Mouse (Mus musculus): Measurements from ENCODE around the gene Kif3b.
"Not testable (repeated sequence)": the region's sequence is repeated elsewhere in the genome, so short reads cannot be mapped to it uniquely, and the experiment has no call there.

The Kif3b gene

DNA sequence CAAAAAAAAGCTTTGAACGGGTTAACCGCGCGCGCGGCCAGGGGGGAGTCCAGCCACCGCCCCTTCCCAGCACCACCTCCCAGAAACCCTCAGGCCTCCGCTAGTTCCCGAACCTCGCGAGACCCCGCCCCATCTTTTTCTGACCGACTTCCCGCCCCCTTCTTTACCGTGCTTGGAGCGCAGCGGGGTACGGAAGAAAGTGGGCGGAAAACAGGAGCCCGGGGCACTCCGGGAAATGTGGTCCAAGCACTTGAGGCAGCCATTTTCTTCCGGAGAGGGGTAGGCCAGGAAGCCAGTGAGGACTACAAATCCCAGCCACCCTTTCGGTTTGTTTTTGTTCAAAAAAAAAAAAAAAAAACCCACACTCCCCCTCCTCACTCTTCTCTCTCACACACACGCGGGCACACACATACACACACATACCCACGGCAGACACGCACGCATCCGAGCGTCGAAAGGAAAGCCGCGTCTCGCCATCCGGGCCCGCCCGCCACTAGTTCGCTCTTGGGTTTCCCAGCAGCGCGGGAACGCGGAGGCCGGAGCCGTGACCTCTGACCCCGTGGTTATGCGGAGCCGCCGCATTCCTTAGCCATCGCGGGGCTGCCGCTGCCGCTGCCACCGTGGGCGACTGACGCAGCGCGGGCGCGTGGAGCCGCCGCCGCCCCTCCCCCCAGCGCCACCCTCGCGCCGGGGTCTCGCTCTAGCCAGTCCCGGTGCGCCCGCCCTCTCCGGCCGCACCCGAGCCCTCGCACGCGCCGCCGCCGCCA lies 54.4 kb downstream of the Kif3b start, which contains the start of gene Asxl1:
Asxl1 (plus strand) TSS at position 376 of the 767 bp plus-strand sequence.
- peak; percentile 99 for DNase-seq (ENCODE audit: low read depth, low spot score)

DNA sequence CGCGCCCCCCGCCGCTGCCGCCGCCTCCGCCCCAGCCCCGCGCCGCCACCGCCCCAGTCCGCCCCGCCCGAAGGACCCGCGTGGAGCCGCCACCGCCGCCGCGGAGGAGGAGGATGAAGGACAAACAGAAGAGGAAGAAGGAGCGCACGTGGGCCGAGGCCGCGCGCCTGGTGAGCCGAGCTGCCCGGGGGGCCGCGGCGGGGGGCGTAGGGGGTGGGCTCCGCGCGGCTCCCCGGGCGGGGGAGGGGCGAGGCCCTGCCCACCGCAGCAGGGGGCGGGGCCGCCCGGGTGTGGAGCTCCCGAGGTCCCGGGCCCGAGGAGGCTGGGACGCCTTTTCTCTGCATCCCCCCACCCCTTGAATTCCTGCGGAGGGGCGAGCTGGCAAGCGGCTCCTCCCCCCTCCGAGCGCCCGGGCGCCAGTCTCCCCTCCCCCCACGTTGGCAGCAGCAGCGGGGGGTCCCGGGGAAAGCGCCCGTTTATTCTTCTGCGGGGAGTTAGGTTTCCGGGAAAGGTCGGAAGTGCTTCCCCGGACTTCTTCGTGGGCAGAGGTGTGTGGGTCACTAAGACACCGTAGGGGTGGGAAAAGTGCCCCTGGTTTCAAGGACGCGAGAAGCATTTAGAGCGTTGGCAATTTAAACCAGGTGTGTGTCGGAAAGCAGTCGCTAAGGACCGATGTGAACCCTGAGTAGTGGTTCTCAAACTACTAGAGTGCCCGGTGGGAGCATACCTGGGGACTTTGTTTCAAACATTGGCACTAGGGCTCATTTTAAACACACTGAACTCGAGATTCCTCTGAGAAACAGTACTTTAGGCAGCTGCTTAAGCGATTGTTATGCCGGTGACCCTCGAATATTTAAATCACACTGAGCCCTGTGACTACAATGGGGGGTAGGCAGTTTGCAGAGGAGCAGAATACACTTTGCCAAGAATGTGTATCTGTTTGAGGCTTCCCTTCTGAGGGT lies 55.3 kb downstream of the Kif3b start:
- DNase-seq (ENCODE audit: low read depth, low spot score): no peak

DNA sequence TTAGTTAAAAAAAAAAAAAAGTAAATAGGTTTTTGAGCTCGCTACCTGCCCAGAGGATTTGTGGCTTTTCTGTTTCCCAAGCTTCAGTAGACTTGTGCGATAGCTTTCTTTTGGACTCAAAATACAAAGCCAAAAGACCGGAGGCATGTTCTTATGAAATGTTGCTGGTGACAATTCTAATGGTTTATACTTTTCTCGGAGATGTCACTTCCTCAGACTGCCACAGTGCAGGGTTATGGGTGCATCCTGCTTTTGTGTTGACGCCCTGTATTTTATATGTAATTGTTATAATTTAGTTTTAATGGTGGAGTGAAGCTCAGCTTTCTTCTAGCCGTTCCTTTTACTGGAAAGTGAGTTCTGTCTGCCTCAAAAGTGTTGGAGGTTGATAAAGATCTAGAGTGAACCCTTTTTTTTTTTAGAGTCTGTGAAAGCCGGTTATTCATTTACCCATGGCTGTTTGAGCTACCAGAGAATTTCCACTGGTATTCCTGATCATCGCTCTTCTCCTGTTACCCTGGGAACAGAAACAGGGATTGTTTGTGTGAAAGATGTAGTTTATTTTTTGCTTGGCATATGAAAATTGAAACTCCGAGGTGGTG lies 56.1 kb downstream of the Kif3b start:
- DNase-seq (ENCODE audit: low read depth, low spot score): no peak

DNA sequence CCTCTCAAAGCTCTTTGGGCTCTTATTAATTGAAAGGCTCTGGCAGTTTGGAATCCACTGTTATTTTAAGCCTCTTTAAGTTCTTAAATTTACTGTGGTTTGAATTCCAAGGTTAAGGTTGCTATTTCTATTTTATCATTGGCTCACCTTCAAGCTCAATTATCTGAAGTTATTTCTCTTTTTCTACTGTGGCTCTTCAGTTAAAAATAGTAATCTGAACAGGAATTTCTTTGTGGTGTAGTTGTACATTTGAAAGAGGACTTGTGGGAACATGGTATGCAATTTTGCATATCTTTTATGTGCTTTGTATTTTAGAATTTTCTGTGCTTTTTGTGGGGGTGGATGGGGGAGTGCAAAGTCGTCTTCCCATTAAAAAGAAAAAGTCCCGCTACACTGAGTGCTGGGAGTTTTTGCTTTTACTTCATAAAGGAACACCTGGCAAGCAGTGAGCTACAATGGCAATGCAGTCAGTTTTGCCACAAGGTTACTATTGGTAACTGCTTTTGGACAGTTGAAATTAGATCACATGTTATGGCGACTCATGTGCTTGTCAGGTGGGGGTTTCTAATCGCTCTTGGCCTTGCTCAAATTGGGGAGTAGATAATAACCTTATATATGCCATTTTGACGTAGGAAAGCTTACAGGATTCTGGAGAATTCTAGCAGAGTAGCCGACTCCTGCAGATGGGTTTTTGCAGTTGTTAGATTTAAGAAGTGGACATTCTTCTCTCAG lies 57.1 kb downstream of the Kif3b start:
- no peak for DNase-seq (ENCODE audit: low read depth, low spot score)

DNA sequence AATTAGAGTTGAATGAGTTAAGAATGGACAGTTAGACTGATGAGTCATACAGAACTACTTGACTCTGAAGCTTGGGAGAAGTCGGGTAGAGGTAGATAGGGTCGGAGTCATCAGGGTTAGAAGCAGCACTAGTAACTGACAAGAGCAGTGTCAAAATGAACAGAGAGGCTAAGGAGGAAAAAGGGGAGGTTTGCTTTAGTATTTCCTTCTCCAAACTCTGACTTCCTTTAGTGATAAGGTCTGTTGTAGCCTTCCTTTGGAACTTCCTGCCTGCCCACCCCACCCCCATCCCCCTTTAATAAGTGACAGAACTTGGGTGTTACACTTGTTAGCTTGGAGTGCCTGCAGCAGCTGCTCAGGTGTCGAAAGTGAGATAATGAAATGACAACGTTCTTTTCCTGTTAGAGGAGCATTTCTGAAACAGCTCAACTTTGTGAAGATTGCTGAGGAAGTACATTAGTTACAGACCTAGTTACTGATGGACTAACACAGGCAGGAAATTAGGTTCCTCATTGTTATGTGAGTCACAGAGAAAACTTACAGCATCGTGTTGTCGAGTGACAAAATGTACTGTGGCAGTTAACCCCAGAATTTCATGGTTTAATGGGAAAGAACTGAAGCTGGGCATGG lies 59.5 kb downstream of the Kif3b start:
- DNase-seq (ENCODE audit: low read depth, low spot score): no peak

DNA sequence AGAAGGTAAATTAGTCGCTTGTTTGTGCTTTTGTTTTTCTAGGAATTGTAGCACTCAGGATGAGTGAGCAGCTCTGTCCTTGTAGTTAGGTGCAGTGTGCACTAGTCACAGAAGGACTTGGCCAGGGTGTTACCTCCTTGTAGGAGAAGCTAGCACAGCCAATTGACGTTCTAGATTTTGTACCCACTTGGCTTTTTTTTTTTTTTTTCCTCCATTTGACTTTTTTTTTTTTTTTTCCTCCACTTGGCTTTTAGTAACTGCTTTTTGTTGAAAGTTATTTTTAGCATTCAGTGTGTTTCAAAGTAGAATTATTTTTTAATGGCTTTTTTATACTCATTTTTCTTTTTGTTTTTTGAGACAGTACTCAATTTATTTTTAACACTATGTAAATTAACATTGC lies 63.4 kb downstream of the Kif3b start:
- DNase-seq (ENCODE audit: low read depth, low spot score): no peak

DNA sequence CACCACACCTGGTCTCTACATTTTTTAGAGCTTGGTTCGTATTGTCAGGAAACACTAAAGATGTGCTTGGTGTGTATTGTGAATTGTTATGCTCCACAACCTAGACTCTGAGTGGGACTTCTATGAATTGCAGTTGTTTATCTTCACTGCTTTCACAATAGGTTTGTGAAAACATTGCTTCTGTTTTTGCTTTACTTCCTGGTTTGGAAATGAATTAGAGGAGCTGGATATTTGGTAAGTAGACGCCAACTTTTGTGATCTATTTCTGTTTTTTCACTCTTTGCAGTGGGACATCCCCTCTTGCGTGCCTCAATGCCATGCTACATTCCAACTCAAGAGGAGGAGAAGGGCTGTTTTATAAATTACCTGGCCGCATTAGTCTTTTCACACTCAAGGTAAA lies 65.6 kb downstream of the Kif3b start:
- no peak for DNase-seq (ENCODE audit: low read depth, low spot score)

DNA sequence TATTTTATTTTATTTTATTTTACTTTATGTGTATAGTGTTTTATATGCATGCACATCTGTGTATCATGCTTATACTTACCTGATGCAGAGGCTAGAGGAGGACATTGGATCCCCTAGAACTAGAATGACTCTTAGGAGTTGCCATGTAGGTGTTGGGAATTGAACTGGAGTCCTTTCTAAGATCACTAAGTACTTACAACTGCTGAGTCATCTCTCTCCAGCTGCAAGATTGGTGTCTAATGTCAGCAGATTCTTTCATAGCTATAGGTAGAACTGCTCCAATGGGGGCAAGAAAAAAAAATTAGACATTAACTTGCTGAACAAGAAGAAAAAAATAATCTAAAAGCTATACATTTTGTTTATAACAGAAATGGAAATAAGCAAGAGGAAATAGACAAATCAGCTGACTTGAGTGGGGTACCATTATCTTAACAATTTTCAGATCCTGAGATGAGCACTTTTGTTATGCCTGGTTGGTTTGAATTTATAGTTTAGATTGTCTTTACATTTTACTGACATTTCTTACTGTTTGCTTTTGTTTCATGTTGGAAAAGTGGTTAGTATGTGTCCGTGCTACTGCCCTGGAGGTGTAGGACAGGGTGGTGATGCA lies 70.0 kb downstream of the Kif3b start:
- no peak for DNase-seq (ENCODE audit: low read depth, low spot score)

DNA sequence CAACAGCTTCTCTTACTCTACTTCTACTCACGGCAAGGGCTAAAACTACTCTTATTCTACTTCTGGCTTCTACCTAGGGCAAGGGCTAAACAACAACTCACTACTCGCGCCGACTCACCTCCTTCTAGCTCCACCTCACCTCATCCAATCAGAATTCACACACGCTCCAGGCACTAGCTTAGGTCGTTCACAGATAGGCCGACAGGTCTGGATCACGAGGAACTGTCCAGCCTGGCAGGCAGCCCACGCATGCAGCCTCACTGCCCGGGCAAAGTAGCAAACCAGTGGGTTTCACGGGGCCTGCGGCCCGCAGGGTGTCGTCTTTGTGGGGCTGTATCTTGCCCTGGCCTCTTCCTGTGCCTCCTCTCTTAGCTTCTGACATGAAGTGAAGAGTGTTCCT lies 73.3 kb downstream of the Kif3b start:
- DNase-seq (ENCODE audit: low read depth, low spot score): not testable (repeated sequence)

DNA sequence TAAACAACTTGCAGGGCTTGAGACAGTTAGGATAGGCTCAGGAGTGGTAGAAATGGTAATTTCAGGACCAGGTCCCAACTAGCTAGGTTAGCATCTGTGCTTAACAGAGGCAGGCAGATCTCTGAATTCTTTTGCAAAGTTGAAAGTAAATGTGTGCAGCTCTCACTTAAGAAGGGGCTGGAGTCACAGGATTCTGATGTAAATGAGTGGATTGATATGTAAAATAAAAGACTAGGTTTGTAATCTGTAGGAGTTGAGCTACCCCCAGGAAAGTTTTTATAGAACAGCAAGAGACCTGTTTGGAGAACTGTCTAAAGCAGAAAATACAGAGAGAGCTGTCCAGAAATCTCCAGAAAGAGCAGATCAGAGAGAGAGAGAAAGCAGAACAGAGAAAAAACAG lies 79.7 kb downstream of the Kif3b start:
- no peak for DNase-seq (ENCODE audit: low read depth, low spot score)

DNA sequence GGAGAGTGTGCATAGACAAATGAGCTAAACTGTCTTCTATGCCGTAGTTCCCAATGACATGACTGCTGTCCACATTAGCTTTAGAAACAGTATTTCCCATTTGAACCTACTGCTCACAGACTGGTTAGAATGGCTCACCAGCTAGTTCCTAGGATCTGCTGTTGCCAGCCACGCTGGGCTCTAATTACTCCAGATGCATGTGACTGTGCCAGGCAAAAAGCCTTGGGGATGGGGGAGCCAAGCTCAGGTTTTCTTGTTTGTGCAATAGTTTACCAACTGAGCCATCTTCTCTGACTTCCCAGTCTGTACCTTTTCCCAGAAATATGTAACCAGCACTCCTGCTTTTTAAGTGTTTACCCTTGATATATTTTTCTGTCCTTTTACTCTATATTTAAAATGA lies 84.2 kb downstream of the Kif3b start:
- DNase-seq (ENCODE audit: low read depth, low spot score): no peak

DNA sequence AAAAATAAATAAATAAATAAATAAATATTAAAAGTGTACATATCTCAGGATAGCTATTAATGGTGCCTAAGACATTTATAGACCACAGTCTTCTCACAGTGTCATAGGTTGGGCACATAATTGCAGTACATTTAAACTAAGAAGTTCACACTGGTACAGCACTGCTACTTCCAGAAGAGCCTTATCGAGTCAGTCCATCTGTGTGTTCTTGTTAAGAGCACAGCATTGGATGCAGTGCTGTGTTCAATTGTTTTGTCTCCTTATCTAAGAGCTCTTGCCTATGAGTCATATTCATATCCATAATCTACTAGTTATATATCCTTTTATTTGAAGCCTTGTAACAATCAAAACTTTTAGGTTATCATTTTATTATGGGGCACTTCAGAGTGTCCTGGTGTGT lies 89.3 kb downstream of the Kif3b start:
- DNase-seq (ENCODE audit: low read depth, low spot score): no peak
